Mouse (Mus musculus): ENCODE measurements around the gene Selenom. TPM values are rescaled to one million over a fixed set of nuclear protein-coding genes. Genes with fewer than 3 reads are reported as not detected.

The Selenom gene
- polyA plus RNA-seq, 1 experiment from 2014 or later: 52.0 TPM

GRCm38 (mm10) chr11:3554976-3555375 is 40.5 kb downstream of the Selenom start:
- Histone ChIP-seq H3K9me3 (ENCODE audit: control insufficient read depth, low read length) (no peaks in the 10 kb centered on the region), H3K36me3 (ENCODE audit: control insufficient read depth, insufficient read depth) (no peaks in the 10 kb centered on the region), H3K27me3 (replicated peaks; ENCODE audit: control insufficient read depth, insufficient read depth, low read length) (no peaks in the 10 kb centered on the region), H3K27ac (ENCODE audit: low read length) (no peak overlapping the region), H3K4me1 (replicated peaks; ENCODE audit: control insufficient read depth, insufficient read depth, low read length) (no peaks in the 10 kb centered on the region), H3K4me3 (replicated peaks; ENCODE audit: low read length) (no peak overlapping the region), H3K4me2 (ENCODE audit: low read length) (no peak overlapping the region), H3K9ac (replicated peaks; ENCODE audit: low read depth, low read length) (no peak overlapping the region)
- WGBS: 85% methylated on average over 4 of the region's 4 CpGs
- no peak for ATAC-seq

GRCm38 (mm10) chr11:3557852-3558251 is 43.4 kb downstream of the Selenom start:
- H3K9me3 ChIP-seq (ENCODE audit: control insufficient read depth, low read length): no peaks in the 10 kb centered on the region
- 86% methylated on average over 3 of the region's 3 CpGs for WGBS
- H3K4me2 ChIP-seq (ENCODE audit: low read length): no peak overlapping the region
- no peaks in the 10 kb centered on the region for H3K36me3 ChIP-seq (ENCODE audit: control insufficient read depth, insufficient read depth)
- no peak overlapping the region for H3K27ac ChIP-seq (ENCODE audit: low read length)
- no peaks in the 10 kb centered on the region for H3K27me3 ChIP-seq (replicated peaks; ENCODE audit: control insufficient read depth, insufficient read depth, low read length)
- H3K9ac ChIP-seq (replicated peaks; ENCODE audit: low read depth, low read length): no peak overlapping the region
- no peaks in the 10 kb centered on the region for H3K4me1 ChIP-seq (replicated peaks; ENCODE audit: control insufficient read depth, insufficient read depth, low read length)
- ATAC-seq: no peak
- H3K4me3 ChIP-seq (replicated peaks; ENCODE audit: low read length): no peak overlapping the region

DNA sequence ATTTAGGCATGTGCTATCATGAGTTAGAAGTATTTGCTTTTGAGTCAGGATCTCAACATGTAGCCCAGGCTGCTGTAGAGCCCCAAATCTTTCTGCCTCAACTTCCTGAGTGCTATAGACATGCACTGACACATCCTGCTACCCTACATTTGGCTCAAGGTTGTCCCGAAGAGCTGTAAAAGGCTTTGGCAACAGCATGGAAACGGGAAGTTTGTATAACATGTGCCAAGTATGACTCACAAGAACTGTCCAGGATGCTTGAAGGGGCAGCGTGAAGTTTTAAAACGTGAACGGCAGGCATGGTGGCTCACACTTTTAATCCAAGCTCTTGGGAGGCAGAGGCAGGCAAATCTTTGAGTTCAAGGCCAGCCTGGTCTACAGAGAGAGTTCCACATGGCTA is 45.7 kb downstream of the Selenom start:
- Histone ChIP-seq H3K9me3 (ENCODE audit: control insufficient read depth, low read length) (no peaks in the 10 kb centered on the region), H3K36me3 (ENCODE audit: control insufficient read depth, insufficient read depth) (no peaks in the 10 kb centered on the region), H3K4me2 (ENCODE audit: low read length) (no peak overlapping the region), H3K4me3 (replicated peaks; ENCODE audit: low read length) (no peak overlapping the region), H3K9ac (replicated peaks; ENCODE audit: low read depth, low read length) (no peak overlapping the region), H3K27ac (ENCODE audit: low read length) (no peak overlapping the region), H3K4me1 (replicated peaks; ENCODE audit: control insufficient read depth, insufficient read depth, low read length) (no peaks in the 10 kb centered on the region), H3K27me3 (replicated peaks; ENCODE audit: control insufficient read depth, insufficient read depth, low read length) (no peaks in the 10 kb centered on the region)
- 71% methylated on average over 5 of the region's 5 CpGs for WGBS
- ATAC-seq: no peak

DNA sequence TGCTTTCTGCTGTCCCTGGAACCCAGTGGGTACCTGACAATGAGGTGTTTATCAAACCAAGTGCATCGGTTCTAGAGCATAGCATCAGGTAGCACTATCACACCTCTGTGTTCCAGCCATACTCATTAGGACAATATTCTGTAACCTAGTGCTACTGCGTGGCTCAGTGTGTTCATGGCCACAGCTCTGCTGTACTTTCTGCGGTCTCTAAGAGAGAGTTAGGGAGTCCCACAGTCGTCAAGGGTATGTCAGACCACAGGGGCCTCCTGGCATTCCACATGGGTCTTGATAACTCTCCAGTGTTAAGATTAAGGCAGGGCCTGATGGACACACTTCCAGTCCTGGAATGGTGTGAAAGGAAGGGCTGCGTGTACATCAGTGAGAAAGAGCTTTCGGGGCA is 49.4 kb downstream of the Selenom start:
- H3K27me3 ChIP-seq (replicated peaks; ENCODE audit: control insufficient read depth, insufficient read depth, low read length): no peaks in the 10 kb centered on the region
- no peak for ATAC-seq
- H3K4me2 ChIP-seq (ENCODE audit: low read length): no peak overlapping the region
- no peak overlapping the region for H3K4me3 ChIP-seq (replicated peaks; ENCODE audit: low read length)
- H3K9ac ChIP-seq (replicated peaks; ENCODE audit: low read depth, low read length): no peak overlapping the region
- WGBS: 91% methylated on average over 6 of the region's 6 CpGs
- no peak overlapping the region for H3K27ac ChIP-seq (ENCODE audit: low read length)
- H3K36me3 ChIP-seq (ENCODE audit: control insufficient read depth, insufficient read depth): no peaks in the 10 kb centered on the region
- H3K4me1 ChIP-seq (replicated peaks; ENCODE audit: control insufficient read depth, insufficient read depth, low read length): no peaks in the 10 kb centered on the region
- no peaks in the 10 kb centered on the region for H3K9me3 ChIP-seq (ENCODE audit: control insufficient read depth, low read length)

DNA sequence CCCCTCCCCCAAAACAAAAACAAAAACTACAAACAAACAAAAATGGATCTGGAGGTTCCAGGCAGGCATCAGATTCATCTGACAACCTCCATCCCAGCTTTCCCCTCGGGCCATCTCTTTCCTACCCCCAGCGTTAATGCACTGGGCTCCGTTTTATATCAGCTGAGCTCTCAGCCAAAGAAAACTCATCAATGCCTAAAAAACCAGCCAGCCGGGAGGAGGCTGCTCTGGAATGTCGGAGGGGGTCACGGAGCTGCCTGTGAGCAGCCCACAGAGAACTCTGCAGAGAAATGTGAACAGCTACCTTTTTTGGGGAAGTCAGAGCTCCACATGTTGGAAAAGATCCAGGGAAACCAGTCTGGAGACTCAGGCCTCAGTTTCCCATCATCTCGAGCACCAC is 50.0 kb downstream of the Selenom start:
- H3K9ac ChIP-seq (replicated peaks; ENCODE audit: low read depth, low read length): no peak overlapping the region
- ATAC-seq: no peak
- H3K27me3 ChIP-seq (replicated peaks; ENCODE audit: control insufficient read depth, insufficient read depth, low read length): no peaks in the 10 kb centered on the region
- no peaks in the 10 kb centered on the region for H3K4me1 ChIP-seq (replicated peaks; ENCODE audit: control insufficient read depth, insufficient read depth, low read length)
- H3K27ac ChIP-seq (ENCODE audit: low read length): no peak overlapping the region
- no peak overlapping the region for H3K4me3 ChIP-seq (replicated peaks; ENCODE audit: low read length)
- 59% methylated on average over 7 of the region's 7 CpGs for WGBS
- no peaks in the 10 kb centered on the region for H3K9me3 ChIP-seq (ENCODE audit: control insufficient read depth, low read length)
- no peak overlapping the region for H3K4me2 ChIP-seq (ENCODE audit: low read length)
- H3K36me3 ChIP-seq (ENCODE audit: control insufficient read depth, insufficient read depth): no peaks in the 10 kb centered on the region

DNA sequence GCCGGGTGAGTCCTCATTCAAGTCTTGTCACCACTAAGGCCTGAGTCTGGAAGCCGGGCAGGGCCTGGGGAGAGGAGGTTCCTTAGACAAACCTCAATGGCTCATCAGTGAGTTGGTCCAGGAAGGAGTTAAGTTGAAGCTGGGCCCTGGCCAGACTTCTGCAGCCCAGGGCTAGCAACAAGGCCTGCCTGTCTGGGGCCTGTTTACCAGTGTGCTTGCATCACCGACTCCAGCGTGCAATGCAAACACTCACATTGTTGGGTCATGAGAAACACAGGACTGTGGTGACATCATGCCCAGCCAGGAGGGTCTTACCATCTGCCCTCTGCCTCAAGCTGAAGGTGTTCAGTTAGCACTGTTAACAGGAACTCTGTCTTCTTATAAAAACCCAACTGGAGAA is 51.5 kb downstream of the Selenom start:
- Histone ChIP-seq H3K4me3 (replicated peaks; ENCODE audit: low read length) (no peak overlapping the region), H3K27me3 (replicated peaks; ENCODE audit: control insufficient read depth, insufficient read depth, low read length) (no peaks in the 10 kb centered on the region), H3K36me3 (ENCODE audit: control insufficient read depth, insufficient read depth) (no peaks in the 10 kb centered on the region), H3K9me3 (ENCODE audit: control insufficient read depth, low read length) (no peaks in the 10 kb centered on the region), H3K4me1 (replicated peaks; ENCODE audit: control insufficient read depth, insufficient read depth, low read length) (no peaks in the 10 kb centered on the region), H3K9ac (replicated peaks; ENCODE audit: low read depth, low read length) (no peak overlapping the region), H3K27ac (ENCODE audit: low read length) (no peak overlapping the region), H3K4me2 (ENCODE audit: low read length) (no peak overlapping the region)
- ATAC-seq: no peak
- 78% methylated on average over 4 of the region's 4 CpGs for WGBS

Other genes with a start within 250 kb of the Selenom start
- 252 and 276 TPM in 2 replicates for gene Drg1, start 248.3 kb upstream of the Selenom start, polyA plus RNA-seq (2015; fragmentation: Nextera tagmentation; extraction: Ambion mirVana)
- gene Patz1, start 225.8 kb upstream of the Selenom start, polyA plus RNA-seq (2015; fragmentation: Nextera tagmentation; extraction: Ambion mirVana): 56.6 and 58.2 TPM in 2 replicates
- gene Pik3ip1, start 184.3 kb upstream of the Selenom start, polyA plus RNA-seq (2015; fragmentation: Nextera tagmentation; extraction: Ambion mirVana): 36.1 and 41.8 TPM in 2 replicates
- 110 and 127 TPM in 2 replicates for gene Limk2, start 105.5 kb upstream of the Selenom start, polyA plus RNA-seq (2015; fragmentation: Nextera tagmentation; extraction: Ambion mirVana)
- 42.6 and 43.2 TPM in 2 replicates for gene Rnf185, start 62.3 kb upstream of the Selenom start, polyA plus RNA-seq (2015; fragmentation: Nextera tagmentation; extraction: Ambion mirVana)
- gene Pla2g3, start 26.4 kb upstream of the Selenom start, polyA plus RNA-seq (2015; fragmentation: Nextera tagmentation; extraction: Ambion mirVana): 0.89 and 1.0 TPM in 2 replicates
- 2.9 and 4.9 TPM in 2 replicates for gene Inpp5j, start 9.9 kb upstream of the Selenom start, polyA plus RNA-seq (2015; fragmentation: Nextera tagmentation; extraction: Ambion mirVana)
- 17.7 and 20.9 TPM in 2 replicates for gene Smtn, start 25.9 kb downstream of the Selenom start, polyA plus RNA-seq (2015; fragmentation: Nextera tagmentation; extraction: Ambion mirVana)
- gene Morc2a, start 134.5 kb downstream of the Selenom start, polyA plus RNA-seq (2015; fragmentation: Nextera tagmentation; extraction: Ambion mirVana): 47.5 and 49.2 TPM in 2 replicates

Data from forebrain, embryonic 16.5 days (tissue).